Mouse (Mus musculus): ENCODE results near the gene Fam163a. TPM values are rescaled to one million over a fixed set of nuclear protein-coding genes. Genes with fewer than 3 reads are reported as not detected.
"Not testable (repeated sequence)": the region's sequence is repeated elsewhere in the genome, so short reads cannot be mapped to it uniquely, and the experiment has no call there.

Gene Fam163a
- not detected for polyA plus RNA-seq (2017; shearing (Covaris generic))

DNA sequence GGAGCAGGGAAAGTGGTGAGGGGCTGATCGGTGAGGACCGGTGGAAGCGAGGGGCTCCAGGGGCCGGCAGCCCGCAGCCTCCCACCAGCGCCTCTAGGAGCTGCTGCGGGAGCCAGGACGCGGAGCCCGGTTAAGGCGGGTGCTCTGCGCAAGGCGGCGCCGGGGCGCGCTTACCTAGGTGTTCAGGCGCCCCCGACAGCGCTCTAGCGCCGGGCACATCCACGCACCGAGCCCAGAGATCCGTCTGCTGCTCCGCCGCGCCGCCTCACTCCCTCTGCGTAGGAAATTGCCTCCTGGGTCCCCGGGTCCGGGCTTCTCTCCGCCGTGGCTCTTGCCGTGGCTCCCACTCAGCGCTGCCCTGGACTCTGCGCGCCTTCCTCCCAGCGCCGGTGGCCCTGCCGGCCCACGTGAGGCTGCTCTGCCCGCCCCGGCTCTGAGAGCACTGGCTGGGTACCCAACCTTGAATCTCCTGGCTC is at the start of gene Fam163a:
TSS of gene Fam163a (minus strand) at position 371 of the 476 bp plus-strand sequence.
- ATAC-seq, result no peak

DNA sequence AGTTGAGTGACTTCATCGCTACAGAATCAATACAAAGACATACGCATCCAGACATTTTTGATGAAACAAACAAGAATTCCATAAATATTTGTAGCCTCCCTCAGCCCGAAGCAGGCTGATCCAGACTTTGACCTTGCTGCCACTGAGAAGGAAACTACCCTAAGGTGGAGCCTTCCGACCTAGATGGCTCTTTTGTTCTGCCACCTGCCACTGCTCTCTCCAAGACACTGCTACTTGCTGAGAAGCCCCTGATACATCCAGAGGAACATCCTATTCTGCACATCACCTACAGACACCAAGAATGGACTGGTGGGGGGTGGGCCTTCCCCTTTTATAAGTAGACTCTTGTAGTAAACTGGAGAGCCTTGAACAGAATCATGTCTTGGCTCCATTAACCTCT is 46.3 kb upstream of the Fam163a start:
- not testable (repeated sequence) for ATAC-seq

GRCm38 (mm10) chr1:156247893-156248292 is 43.1 kb upstream of the Fam163a start:
- ATAC-seq, result no peak

GRCm38 (mm10) chr1:156241713-156242348 is 37.0 kb upstream of the Fam163a start:
- ATAC-seq, result peak; percentile 52

DNA sequence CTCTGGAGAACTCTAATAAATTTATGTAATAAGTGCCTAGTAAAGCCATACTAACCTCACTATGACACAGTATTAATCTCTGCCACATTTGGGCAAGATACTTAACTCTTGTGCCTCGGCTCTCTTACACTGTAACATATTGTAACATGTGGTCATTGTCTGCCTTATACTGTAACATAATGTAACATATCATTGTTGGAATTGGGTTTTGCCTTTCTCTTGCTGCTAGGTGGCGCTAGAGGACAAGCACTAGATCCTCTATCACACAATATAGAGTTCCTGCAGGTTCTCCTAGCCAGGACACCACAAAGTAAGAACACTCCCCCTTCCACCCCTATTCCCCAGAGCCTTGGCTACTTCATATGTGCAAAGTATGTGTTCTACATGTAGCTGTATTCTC is 36.2 kb upstream of the Fam163a start:
- ATAC-seq, result no peak

DNA sequence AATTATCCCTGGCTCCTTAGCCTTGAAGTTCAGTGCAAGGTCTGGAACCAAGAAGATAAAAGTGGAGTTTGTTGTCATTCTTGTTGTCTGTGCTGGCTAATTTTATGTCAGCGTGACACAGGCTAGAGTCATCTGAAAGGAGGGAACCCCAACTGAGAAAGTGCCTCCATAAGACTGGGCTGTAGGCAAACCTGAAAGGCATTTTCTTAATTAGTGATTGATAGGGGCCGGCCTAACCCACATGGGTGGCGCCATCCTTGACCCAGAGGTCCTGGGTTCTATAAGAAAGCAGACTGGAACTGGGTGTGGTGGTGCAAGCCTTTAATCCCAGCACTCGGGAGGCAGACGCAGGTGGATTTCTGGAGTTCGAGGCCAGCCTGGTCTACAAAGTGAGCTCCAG is 26.3 kb upstream of the Fam163a start:
- ATAC-seq, result no peak

DNA sequence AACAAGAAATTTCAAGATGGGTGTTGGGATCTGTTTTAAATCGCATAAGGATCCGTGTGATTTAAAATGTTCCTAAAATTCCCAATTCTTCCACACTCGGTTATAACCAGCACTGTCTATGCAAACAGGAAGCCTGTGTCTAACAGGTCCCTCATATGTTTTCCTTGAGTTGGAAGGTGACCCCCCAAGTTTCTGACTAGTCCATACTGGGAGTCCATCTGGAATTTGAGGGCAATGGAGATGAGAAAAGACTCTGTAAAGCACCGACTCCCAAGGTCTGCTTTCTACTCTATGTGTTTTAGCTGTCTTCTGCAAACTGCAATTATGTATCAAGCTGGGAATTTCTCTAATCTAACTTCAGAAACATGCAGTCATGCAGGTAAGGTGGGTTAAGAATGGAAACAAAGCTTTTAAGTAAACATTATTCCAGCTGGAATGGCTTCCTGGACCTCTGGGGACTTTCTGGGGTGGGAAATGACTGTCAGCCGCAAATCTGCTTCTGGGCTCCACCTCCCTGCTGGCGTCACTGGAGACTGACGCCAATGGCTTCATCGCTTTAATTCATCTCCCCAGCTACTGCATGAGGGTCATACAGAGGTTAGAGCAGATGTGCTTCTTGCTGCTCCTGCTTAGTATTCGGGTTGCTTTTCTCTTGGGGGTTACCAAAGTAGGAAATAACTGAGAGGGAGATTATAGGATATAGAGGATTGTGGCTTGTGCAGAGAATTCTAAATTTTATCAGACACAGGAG is 25.7 kb upstream of the Fam163a start:
- ATAC-seq, result no peak

DNA sequence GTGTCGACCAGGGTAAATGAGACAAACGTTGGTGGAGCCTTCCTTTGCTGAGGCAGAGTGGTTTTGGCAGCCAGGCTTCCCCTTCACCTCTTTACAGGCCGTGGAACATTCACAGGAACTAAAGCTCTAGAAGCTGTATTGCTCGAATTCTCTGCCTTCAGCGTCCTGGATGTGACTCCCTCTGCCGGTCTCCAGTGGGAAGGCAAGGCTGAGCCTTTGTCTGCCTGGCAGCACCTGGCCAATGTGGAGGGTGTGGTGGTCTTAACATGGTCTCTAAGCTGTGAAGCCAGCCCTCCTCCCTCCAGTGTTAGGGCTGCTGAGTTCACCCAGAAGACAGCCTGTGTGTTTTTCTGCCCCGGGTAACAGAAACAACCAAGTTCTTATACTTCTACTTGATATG is 24.6 kb upstream of the Fam163a start:
- no peak for ATAC-seq

GRCm38 (mm10) chr1:156228728-156229127 is 23.9 kb upstream of the Fam163a start:
- ATAC-seq, result no peak

GRCm38 (mm10) chr1:156226903-156227302 is 22.1 kb upstream of the Fam163a start:
- no peak for ATAC-seq

- ATAC-seq, result no peak
These were observed 17.6 kb upstream of the Fam163a start for GRCm38 (mm10) chr1:156222205-156223000.

GRCm38 (mm10) chr1:156221327-156221726 is 16.5 kb upstream of the Fam163a start:
- no peak for ATAC-seq

GRCm38 (mm10) chr1:156218573-156218972 is 13.7 kb upstream of the Fam163a start:
- ATAC-seq, result no peak

- ATAC-seq, result no peak
These were observed 13.1 kb upstream of the Fam163a start for GRCm38 (mm10) chr1:156217941-156218340.

- no peak for ATAC-seq
These were observed 12.6 kb upstream of the Fam163a start for GRCm38 (mm10) chr1:156217393-156217792.

DNA sequence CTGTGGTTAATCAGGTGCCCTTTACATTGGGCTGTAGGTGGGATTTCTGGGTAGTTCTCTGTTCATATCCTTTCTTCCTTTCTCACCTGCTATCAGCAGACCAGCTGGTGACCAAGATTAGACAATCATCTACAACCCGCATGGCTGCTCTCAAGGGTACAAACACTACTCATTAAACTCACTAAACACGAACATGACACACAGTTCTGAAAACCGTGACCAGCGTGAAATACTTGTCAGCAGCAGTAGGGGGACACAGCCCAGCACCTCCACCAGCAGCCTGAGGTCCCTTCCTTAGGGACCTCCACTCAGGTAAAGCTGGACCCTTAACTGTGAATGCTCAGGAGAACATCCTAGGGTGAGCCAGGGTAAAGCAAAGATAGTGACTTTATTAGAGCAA is 11.4 kb upstream of the Fam163a start:
- ATAC-seq, result no peak

DNA sequence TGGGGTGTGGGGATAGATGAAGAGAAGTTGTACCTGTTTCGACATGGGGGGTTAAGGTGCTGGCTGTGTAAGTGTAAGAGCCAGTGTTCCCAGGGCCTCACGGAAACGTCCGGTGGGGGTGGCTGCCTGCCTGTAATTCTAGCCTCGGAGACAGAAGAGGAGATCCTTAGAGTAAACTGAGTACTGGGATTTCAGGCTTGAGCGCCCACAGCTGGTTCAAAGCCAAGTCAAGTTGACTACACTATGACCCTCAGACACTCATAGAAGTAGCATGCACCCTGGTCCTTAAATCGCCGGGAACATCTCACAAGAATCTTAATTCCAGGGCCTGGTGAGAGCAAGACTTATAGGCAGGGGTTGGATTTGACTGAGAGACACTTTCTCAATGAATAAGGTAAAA is 9.8 kb upstream of the Fam163a start:
- no peak for ATAC-seq

GRCm38 (mm10) chr1:156212923-156213322 is 8.1 kb upstream of the Fam163a start:
- ATAC-seq, result no peak

- no peak for ATAC-seq
These were observed 7.0 kb upstream of the Fam163a start for GRCm38 (mm10) chr1:156211809-156212317.

GRCm38 (mm10) chr1:156205164-156205563 is 338 bp upstream of the Fam163a start:
- ATAC-seq, result no peak

DNA sequence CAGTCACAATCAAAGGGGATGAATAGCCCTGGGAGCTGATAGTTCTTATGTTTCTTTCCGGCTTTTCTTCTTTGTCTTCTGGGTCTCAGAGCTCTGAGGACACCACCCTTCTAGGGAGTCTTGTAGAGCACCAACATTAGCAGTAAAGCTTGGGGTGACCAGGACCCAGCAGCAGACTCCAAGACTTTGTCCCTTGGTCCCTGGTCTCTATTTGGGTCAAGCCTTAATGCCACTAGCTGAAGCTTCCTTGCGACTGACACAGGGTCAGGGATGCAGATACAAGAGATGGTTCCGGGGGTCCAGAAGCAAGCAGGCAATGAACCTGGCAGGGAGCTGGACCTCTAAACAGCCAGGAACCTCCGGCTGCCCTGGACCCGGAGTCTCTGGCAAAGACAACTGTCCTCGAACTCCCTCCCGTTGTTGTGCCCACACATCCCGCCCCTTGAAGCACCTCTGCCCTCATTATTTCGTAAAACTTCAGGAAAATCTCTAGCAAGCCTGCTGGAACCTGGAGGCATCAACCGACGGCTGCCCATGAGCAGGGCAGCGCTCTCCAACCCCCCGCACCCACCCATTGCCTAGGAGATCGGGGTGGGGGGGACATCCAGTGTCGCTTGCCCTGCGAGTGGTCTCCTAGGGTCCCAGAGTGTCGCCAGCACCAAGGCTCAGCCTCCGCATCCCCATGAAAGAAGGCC is 718 bp downstream of the Fam163a start:
- no peak for ATAC-seq

GRCm38 (mm10) chr1:156202661-156203060 is 2.2 kb downstream of the Fam163a start:
- no peak for ATAC-seq

All from inflammation-experienced regulatory T-cells, adult 6 months (primary cell).